15 mouse cellular contexts compared by ENCODE assay signal in genomic region chr11:114282566-114282965, GRCm38 (mm10).
DNase-seq lines count a peak whose midpoint lies in the region; ATAC-seq and TF ChIP-seq lines count a peak whose summit lies in the region.
"Had no signal": no experiment of that assay in that cellular context is flagged by ENCODE, and none has a peak within 500 bp of the region (broad histone marks: within the 10 kb centered on the region; RNA-seq: fewer than 3 reads in every experiment).

No protein-coding gene starts in this region.

- H3K27ac ChIP-seq in hindbrain, embryonic 10.5 days: peak overlapping the region; percentile 53
- H3K27ac ChIP-seq in hindbrain, embryonic 16.5 days (ENCODE audit: low read depth, low read length): no peak overlapping the region
- H3K27ac ChIP-seq in stomach, embryonic 16.5 days (ENCODE audit: low read length): no peak overlapping the region
- no peak overlapping the region for H3K27ac ChIP-seq in stomach, postnatal 0 days (replicated peaks)
- H3K27ac ChIP-seq: embryonic facial prominence, embryonic 13.5 days; embryonic facial prominence, embryonic 15.5 days; forebrain, embryonic 10.5 days; forebrain, embryonic 12.5 days had no signal

- no peak overlapping the region for H3K4me3 ChIP-seq in hindbrain, embryonic 10.5 days
- no peak overlapping the region for H3K4me3 ChIP-seq in hindbrain, embryonic 16.5 days (ENCODE audit: low read length)
- H3K4me3 ChIP-seq in stomach, embryonic 16.5 days (replicated peaks; ENCODE audit: low read length): no peak overlapping the region
- no peak overlapping the region for H3K4me3 ChIP-seq in stomach, postnatal 0 days (ENCODE audit: low read depth, low read length)
- H3K4me3 ChIP-seq: embryonic facial prominence, embryonic 13.5 days; embryonic facial prominence, embryonic 15.5 days; erythroblast, embryonic 14.5 days; forebrain, embryonic 10.5 days; forebrain, embryonic 12.5 days had no signal

- no peaks in the 10 kb centered on the region for H3K27me3 ChIP-seq in hindbrain, embryonic 10.5 days (ENCODE audit: insufficient read depth, poor library complexity, severe bottlenecking)
- H3K27me3 ChIP-seq in hindbrain, embryonic 16.5 days (replicated peaks; ENCODE audit: control insufficient read depth, insufficient read depth, low read length): no peaks in the 10 kb centered on the region
- no peaks in the 10 kb centered on the region for H3K27me3 ChIP-seq in stomach, embryonic 16.5 days (ENCODE audit: control insufficient read depth, insufficient read depth, low read length)
- no peaks in the 10 kb centered on the region for H3K27me3 ChIP-seq in stomach, postnatal 0 days (ENCODE audit: control insufficient read depth, insufficient read depth, low read length)
- H3K27me3 ChIP-seq: embryonic facial prominence, embryonic 13.5 days; embryonic facial prominence, embryonic 15.5 days had no signal

- no peak for TF ChIP-seq EP300 in stomach, postnatal 0 days (optimal IDR thresholded peaks at IDR 0.05)

- H3K9me3 ChIP-seq in hindbrain, embryonic 10.5 days: no peaks in the 10 kb centered on the region
- no peaks in the 10 kb centered on the region for H3K9me3 ChIP-seq in hindbrain, embryonic 16.5 days (ENCODE audit: control insufficient read depth, low read length)
- no peaks in the 10 kb centered on the region for H3K9me3 ChIP-seq in stomach, embryonic 16.5 days (replicated peaks; ENCODE audit: control insufficient read depth, low read length)
- no peaks in the 10 kb centered on the region for H3K9me3 ChIP-seq in stomach, postnatal 0 days (ENCODE audit: control insufficient read depth, low read length)
- H3K9me3 ChIP-seq: embryonic facial prominence, embryonic 13.5 days; embryonic facial prominence, embryonic 15.5 days; forebrain, embryonic 10.5 days; forebrain, embryonic 12.5 days had no signal

- intact Hi-C loops in left cerebral cortex, postnatal 4 days (cut with DNase I): no loop called here
- intact Hi-C loops in left cerebral cortex, postnatal 14 days (cut with DNase I): loop anchor here (5.0 kb wide), 1 partner anchor 215 kb away; the partner anchor contains the start of gene Sdk2

- H3K36me3 ChIP-seq in hindbrain, embryonic 10.5 days: no peaks in the 10 kb centered on the region
- H3K36me3 ChIP-seq in hindbrain, embryonic 16.5 days (ENCODE audit: control insufficient read depth, insufficient read depth, low read length): no peaks in the 10 kb centered on the region
- H3K36me3 ChIP-seq in stomach, embryonic 16.5 days (ENCODE audit: control insufficient read depth, insufficient read depth, low read length): no peaks in the 10 kb centered on the region
- no peaks in the 10 kb centered on the region for H3K36me3 ChIP-seq in stomach, postnatal 0 days (ENCODE audit: control insufficient read depth, insufficient read depth, low read length)
- H3K36me3 ChIP-seq: embryonic facial prominence, embryonic 13.5 days; embryonic facial prominence, embryonic 15.5 days; forebrain, embryonic 10.5 days; forebrain, embryonic 12.5 days had no signal

- H3K4me2 ChIP-seq in hindbrain, embryonic 16.5 days (ENCODE audit: low read length): no peak overlapping the region
- no peak overlapping the region for H3K4me2 ChIP-seq in stomach, embryonic 16.5 days (ENCODE audit: low read depth, low read length)
- no peak overlapping the region for H3K4me2 ChIP-seq in stomach, postnatal 0 days (replicated peaks; ENCODE audit: low read depth)
- H3K4me2 ChIP-seq: embryonic facial prominence, embryonic 13.5 days; embryonic facial prominence, embryonic 15.5 days; forebrain, embryonic 12.5 days had no signal

- peak; percentile 41 to 56 for DNase-seq in cerebellum, postnatal 14 days
- no peak for DNase-seq in cerebellum, adult 11 months
- no peak for DNase-seq in hindbrain, embryonic 10.5 days (ENCODE audit: low spot score)
- peak; percentile 67 for DNase-seq in left cerebral cortex, postnatal 4 days
- DNase-seq in left cerebral cortex, postnatal 14 days (ENCODE audit: low spot score in 2 of 2): no peak
- no peak for DNase-seq in stomach, postnatal 0 days (ENCODE audit: low spot score)

- 75% methylated on average over 5 of the region's 5 CpGs for WGBS in hindbrain, embryonic 10.5 days
- WGBS in hindbrain, embryonic 16.5 days: 56% methylated on average over 3 of the region's 5 CpGs
- 57% methylated on average over 5 of the region's 5 CpGs for WGBS in stomach, embryonic 16.5 days
- 57% methylated on average over 5 of the region's 5 CpGs for WGBS in stomach, postnatal 0 days

- no peak for ATAC-seq in hindbrain, embryonic 16.5 days
- ATAC-seq in stomach, embryonic 16.5 days (ENCODE audit: insufficient read depth, low FRiP score): peak; percentile 6; the same call in 1 of the 2 replicates
- ATAC-seq in stomach, postnatal 0 days (ENCODE audit: low FRiP score, low TSS enrichment): no peak
- ATAC-seq: forebrain, embryonic 14.5 days; forebrain, embryonic 16.5 days had no signal

- no peak overlapping the region for H3K9ac ChIP-seq in hindbrain, embryonic 16.5 days (ENCODE audit: low read depth, low read length)
- H3K9ac ChIP-seq in stomach, embryonic 16.5 days (ENCODE audit: low read length): no peak overlapping the region
- no peak overlapping the region for H3K9ac ChIP-seq in stomach, postnatal 0 days (ENCODE audit: low read length)
- H3K9ac ChIP-seq: embryonic facial prominence, embryonic 13.5 days; embryonic facial prominence, embryonic 15.5 days; forebrain, embryonic 12.5 days had no signal

- TF ChIP-seq CTCF in stomach, postnatal 0 days (IDR thresholded peaks at IDR 0.05; ENCODE audit: low read depth): no peak

- peaks cover 40% of the 10 kb centered on the region for H3K4me1 ChIP-seq in hindbrain, embryonic 10.5 days (replicated peaks)
- peaks cover 15% of the 10 kb centered on the region for H3K4me1 ChIP-seq in hindbrain, embryonic 16.5 days (ENCODE audit: control insufficient read depth, insufficient read depth, low read depth, low read length)
- no peaks in the 10 kb centered on the region for H3K4me1 ChIP-seq in stomach, embryonic 16.5 days (ENCODE audit: control insufficient read depth, insufficient read depth, low read length)
- no peaks in the 10 kb centered on the region for H3K4me1 ChIP-seq in stomach, postnatal 0 days (replicated peaks; ENCODE audit: control insufficient read depth, insufficient read depth)
- H3K4me1 ChIP-seq: embryonic facial prominence, embryonic 13.5 days; embryonic facial prominence, embryonic 15.5 days had no signal

Comparison
In these comparisons a context has a peak if more than half of its experiments do, and no peak if none do; other contexts are left out.
1. DNase-seq: peak in cerebellum, postnatal 14 days (2 of 2) and left cerebral cortex, postnatal 4 days (single experiment); none in cerebellum, adult 11 months (single experiment), hindbrain, embryonic 10.5 days (single experiment), left cerebral cortex, postnatal 14 days (0 of 2) and stomach, postnatal 0 days (single experiment).